Mouse (Mus musculus) lung, embryonic 14.5 days (tissue): ENCODE results near the gene Bcat2. TPM values are rescaled to one million over a fixed set of nuclear protein-coding genes. Genes with fewer than 3 reads are reported as not detected.
A peak's percentile ranks its signal among the peaks of the same experiment; 100 is the strongest.

Experiments used
- ATAC-seq: fragments of 200-750 bp; cut with Nextera tagmentation; 2 replicates; pipeline ENCODE4 v1.8.0; 2017; ENCODE audit warnings: mild to moderate bottlenecking, moderate TSS enrichment, moderate library complexity; ENCODE audit not compliant: insufficient read depth
- DNase-seq: peaks from one replicate; pipeline ENCODE4 v3.0.0-alpha.2; 2015
- H3K27ac ChIP-seq: fragments of 300-500 bp; sonication (generic); 2 replicates; pipeline ENCODE4 v1.5.1; 2014; ENCODE audit warnings: low read depth, mild to moderate bottlenecking, moderate library complexity
- H3K27me3 ChIP-seq: fragments of 300-500 bp; sonication (generic); 2 replicates; pipeline ENCODE4 v1.6.1; 2014; ENCODE audit warnings: low read length, control low read depth; ENCODE audit not compliant: insufficient read depth
- H3K36me3 ChIP-seq: fragments of 300-500 bp; sonication (generic); 2 replicates; pipeline ENCODE4 v1.6.1; 2014; ENCODE audit warnings: control low read depth; ENCODE audit not compliant: insufficient read depth
- H3K4me1 ChIP-seq: fragments of 300-500 bp; sonication (generic); 2 replicates; pipeline ENCODE4 v1.6.1; 2014; ENCODE audit warnings: antibody characterized with exemption, control low read depth; ENCODE audit not compliant: insufficient read depth
- H3K4me2 ChIP-seq: fragments of 300-500 bp; sonication (generic); 2 replicates; pipeline ENCODE4 v1.6.1; 2014; ENCODE audit warnings: mild to moderate bottlenecking
- H3K4me3 ChIP-seq: fragments of 300-500 bp; sonication (generic); 2 replicates; pipeline ENCODE4 v1.5.1; 2014; ENCODE audit warnings: low read depth, low read length
- H3K9ac ChIP-seq: fragments of 300-500 bp; sonication (generic); 2 replicates; pipeline ENCODE4 v1.6.1; 2014
- H3K9me3 ChIP-seq: fragments of 300-500 bp; sonication (generic); 2 replicates; pipeline ENCODE4 v1.6.1; 2016; ENCODE audit warnings: low read depth, low read length, control low read depth
- CTCF ChIP-seq: IDR thresholded peaks from 2 replicates; pipeline ENCODE4 v1.5.1; 2016; ENCODE audit warnings: antibody characterized with exemption, low read depth
- WGBS: fragments of 180-500 bp; shearing (Covaris S2); extraction: QIAGEN DNeasy Blood & Tissue Kit; methylation state at CpG from one replicate; pipeline ENCODE4 v1.1.7; 2014; 5-methylcytosine and 5-hydroxymethylcytosine counted together
- polyA plus RNA-seq: library from polyadenylated mRNA; unstranded; fragments of >200 nt; fragmentation: Nextera tagmentation; extraction: Ambion mirVana; gene quantifications from 2 replicates; pipeline ENCODE4 v1.2.1, GENCODE M21; 2014

The Bcat2 gene
- polyA plus RNA-seq, 1 experiment from 2014 or later, result 53.4 TPM

DNA sequence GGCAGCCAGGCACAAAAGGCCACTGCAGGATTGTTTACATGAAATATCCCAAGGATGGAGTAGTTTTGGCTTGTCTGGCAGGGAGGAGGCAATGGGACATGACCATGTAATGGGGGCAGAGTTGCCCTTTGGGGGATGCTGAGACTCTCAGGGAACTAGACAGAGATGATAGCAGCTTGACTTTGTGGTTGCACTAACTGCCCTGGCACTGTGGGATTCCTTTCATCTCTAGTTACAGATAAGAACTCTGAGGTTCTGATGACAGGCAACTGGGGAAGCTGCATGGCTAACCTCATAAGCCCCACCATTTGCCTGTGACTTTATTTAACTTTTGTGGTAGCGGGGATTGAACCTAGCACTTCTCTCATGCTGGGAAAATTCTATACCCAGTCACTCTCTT lies 26.2 kb downstream of the Bcat2 start:
- no peak overlapping the region for H3K4me2 ChIP-seq
- no peak overlapping the region for H3K27ac ChIP-seq
- TF ChIP-seq CTCF, result no peak
- H3K9ac ChIP-seq, result no peak overlapping the region
- no peak overlapping the region for H3K4me3 ChIP-seq
- H3K27me3 ChIP-seq, result no peaks in the 10 kb centered on the region
- DNase-seq (no peak), ATAC-seq (no peak)
- H3K9me3 ChIP-seq, result no peaks in the 10 kb centered on the region
- H3K4me1 ChIP-seq, result no peaks in the 10 kb centered on the region
- WGBS, result 53% methylated on average over 1 of the region's 1 CpGs
- no peaks in the 10 kb centered on the region for H3K36me3 ChIP-seq

DNA sequence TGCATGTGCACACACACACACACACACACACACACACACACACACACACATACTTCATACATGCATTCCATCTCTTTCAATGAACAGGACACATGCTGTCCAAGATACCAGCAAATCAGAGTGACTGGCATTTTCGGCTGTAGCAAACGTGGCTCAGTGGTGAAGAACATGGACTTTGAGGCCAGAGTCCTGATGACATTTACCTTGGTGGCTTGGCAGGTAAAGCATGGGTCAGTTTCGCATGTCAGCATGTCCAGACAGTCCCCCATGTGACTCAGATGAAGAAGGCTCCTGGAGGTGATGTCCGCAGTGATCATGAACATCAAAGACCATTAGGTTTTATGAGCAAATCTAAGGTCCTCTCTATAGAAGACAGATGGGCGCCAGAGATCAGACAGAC lies 27.1 kb downstream of the Bcat2 start:
- no peak overlapping the region for H3K4me2 ChIP-seq
- 83% methylated on average over 5 of the region's 5 CpGs for WGBS
- ATAC-seq (no peak), DNase-seq (no peak)
- TF ChIP-seq CTCF, result no peak
- H3K9ac ChIP-seq, result no peak overlapping the region
- H3K4me1 ChIP-seq, result no peaks in the 10 kb centered on the region
- no peak overlapping the region for H3K4me3 ChIP-seq
- no peaks in the 10 kb centered on the region for H3K9me3 ChIP-seq
- H3K27ac ChIP-seq, result no peak overlapping the region
- no peaks in the 10 kb centered on the region for H3K27me3 ChIP-seq
- no peaks in the 10 kb centered on the region for H3K36me3 ChIP-seq

DNA sequence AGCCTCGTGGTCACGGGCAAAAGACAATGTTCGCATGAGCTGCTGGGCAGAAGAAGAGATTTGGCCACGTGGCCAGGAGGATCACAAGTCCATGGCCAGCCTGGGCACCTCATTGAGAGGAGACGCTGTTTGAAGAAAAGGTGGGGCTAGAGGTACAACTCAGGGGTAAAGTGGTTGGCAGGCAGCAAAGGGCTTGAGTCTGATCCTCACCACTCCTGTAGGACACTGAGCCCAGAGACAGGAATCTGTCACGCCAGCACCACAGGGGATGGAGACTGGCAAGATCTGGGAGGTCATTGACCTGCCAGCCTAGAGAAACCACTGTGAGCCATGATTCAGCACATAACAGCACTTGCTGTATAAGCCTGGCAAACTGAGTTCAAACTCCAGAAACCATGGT lies 27.6 kb downstream of the Bcat2 start:
- no peaks in the 10 kb centered on the region for H3K9me3 ChIP-seq
- ATAC-seq (no peak), DNase-seq (no peak)
- H3K4me2 ChIP-seq, result no peak overlapping the region
- no peak overlapping the region for H3K4me3 ChIP-seq
- no peak for TF ChIP-seq CTCF
- H3K36me3 ChIP-seq, result no peaks in the 10 kb centered on the region
- no peak overlapping the region for H3K9ac ChIP-seq
- no peak overlapping the region for H3K27ac ChIP-seq
- WGBS, result 87% methylated on average over 6 of the region's 6 CpGs
- no peaks in the 10 kb centered on the region for H3K4me1 ChIP-seq
- H3K27me3 ChIP-seq, result no peaks in the 10 kb centered on the region

DNA sequence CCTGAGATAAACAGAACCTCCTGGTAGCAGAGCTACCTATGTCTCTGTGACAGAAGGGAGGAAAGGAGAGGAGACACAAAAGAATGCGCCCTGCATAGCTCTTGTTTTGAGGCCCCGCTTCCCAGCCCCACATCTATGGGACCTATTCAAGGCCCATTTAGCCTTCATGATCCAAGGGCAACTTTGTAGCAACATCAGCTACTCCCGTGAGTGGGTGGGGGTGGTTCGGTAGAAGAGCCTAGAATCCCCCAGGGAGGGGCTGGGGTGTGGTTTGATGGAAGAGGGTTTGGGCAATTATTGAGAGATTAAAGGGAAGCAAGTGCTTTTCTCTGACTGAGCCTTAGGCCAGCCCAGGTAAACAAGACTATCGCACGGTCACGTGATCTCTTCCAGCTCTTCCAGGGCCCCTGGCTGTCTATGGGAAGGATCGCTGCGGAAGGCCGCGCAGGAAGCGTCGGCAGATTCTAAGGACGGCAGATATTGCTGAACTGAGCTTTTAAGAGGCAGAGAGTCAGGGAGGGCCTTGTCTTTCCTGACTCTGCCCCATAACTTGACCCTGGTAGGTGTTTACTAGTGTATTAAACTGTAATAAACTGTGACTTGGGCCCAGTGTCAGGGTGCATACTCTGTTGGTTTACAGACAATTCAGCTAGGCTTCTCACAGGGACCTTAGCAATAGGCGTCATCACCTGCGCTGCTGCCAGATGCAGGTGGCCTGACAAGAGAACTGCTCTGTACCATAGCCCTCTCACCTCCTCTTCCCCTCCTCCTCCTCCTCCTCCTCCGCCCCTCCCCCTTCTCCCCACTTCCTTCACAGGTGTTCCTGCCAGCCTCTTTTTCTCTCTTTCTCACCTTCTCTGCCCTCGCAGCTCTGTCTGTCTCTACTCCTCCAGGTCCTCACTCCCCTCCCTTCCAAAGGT lies 29.3 kb downstream of the Bcat2 start:
- no peak overlapping the region for H3K9ac ChIP-seq
- DNase-seq (peak; percentile 21), ATAC-seq (no peak)
- no peak overlapping the region for H3K27ac ChIP-seq
- H3K9me3 ChIP-seq, result no peaks in the 10 kb centered on the region
- H3K27me3 ChIP-seq, result no peaks in the 10 kb centered on the region
- H3K36me3 ChIP-seq, result no peaks in the 10 kb centered on the region
- TF ChIP-seq CTCF, result no peak
- H3K4me3 ChIP-seq, result no peak overlapping the region
- H3K4me1 ChIP-seq, result no peaks in the 10 kb centered on the region
- H3K4me2 ChIP-seq, result no peak overlapping the region
- 34% methylated on average over 18 of the region's 18 CpGs for WGBS

DNA sequence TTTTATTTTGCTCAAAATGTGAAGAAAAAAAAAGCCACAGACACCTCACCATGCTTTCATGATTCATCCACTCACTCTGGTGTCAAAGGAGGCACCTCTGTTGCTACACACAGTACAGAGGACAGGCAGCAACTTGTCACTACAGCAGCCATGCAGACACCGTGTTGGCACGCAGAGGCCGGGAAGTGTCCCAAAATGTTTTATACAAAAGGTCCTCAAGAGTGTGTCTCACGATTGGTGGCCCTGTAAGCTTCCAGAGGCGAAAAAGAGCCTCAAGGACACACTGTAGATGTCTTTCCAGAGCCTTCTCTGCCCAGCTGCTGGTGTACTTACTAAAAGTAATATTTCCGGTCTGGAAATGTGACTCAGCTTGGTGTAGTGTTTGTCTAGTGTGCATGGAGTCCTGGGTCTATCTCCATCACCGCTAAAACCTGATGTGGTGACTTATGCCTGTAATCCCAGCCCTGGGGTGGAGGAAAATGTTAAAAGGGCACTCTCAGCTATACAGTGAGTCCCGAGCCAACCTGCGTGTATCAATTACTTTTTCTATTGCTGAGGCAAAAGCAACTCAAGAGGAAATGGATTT lies 35.8 kb downstream of the Bcat2 start:
- no peak overlapping the region for H3K4me2 ChIP-seq
- TF ChIP-seq CTCF, result no peak
- no peaks in the 10 kb centered on the region for H3K36me3 ChIP-seq
- H3K27me3 ChIP-seq, result no peaks in the 10 kb centered on the region
- no peaks in the 10 kb centered on the region for H3K9me3 ChIP-seq
- no peak overlapping the region for H3K9ac ChIP-seq
- H3K27ac ChIP-seq, result no peak overlapping the region
- 64% methylated on average over 9 of the region's 9 CpGs for WGBS
- H3K4me3 ChIP-seq, result no peak overlapping the region
- H3K4me1 ChIP-seq, result no peaks in the 10 kb centered on the region
- ATAC-seq (no peak), DNase-seq (no peak)

DNA sequence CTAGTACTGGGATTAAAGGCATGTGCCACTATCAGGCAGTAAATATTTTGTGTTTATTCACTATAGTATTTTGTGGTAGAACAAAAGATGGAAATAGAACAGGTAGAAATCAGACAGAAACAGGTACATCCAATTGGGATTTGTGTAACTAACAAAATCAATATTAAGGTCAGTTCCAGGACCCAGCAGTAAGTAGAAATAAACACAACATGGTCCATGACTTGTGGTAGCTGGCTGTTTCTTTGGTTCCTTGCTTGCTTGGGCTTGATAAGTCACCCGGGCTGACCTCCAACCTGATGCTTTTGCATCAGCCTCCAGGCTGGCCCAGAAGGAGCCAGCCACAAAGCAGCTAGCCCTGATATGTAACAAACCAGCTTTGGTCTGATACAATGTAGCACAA lies 39.6 kb downstream of the Bcat2 start:
- Histone ChIP-seq H3K36me3 (no peaks in the 10 kb centered on the region), H3K27me3 (no peaks in the 10 kb centered on the region), H3K4me1 (no peaks in the 10 kb centered on the region), H3K9me3 (no peaks in the 10 kb centered on the region), H3K4me2 (no peak overlapping the region), H3K4me3 (no peak overlapping the region), H3K9ac (no peak overlapping the region), H3K27ac (no peak overlapping the region)
- DNase-seq (no peak), ATAC-seq (no peak)
- WGBS, result 54% methylated on average over 1 of the region's 1 CpGs
- TF ChIP-seq CTCF, result no peak

DNA sequence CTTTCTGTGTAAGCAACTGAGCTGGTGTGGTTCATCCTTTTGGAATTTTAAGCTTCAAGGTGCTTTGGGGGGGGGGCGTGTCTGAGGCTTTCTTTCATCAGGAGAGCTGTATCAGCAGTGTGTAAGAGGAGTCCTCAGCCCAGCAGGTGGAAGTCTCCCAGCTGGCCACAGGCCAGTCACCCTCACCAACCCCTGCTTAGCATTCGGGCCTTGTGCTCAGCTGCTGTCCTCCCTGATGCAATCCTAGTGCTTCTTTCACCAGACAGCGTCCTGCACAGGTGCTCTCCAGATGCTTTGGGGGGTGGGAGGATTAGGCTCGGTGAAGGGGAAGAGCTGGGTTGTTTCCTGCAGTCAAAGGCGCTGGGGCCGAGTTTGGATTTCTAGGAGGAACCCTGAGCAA lies 46.3 kb downstream of the Bcat2 start:
- no peak overlapping the region for H3K27ac ChIP-seq
- ATAC-seq (peak; percentile 48; the same call in 1 of the 2 replicates), DNase-seq (no peak)
- no peak for TF ChIP-seq CTCF
- H3K4me2 ChIP-seq, result no peak overlapping the region
- H3K36me3 ChIP-seq, result no peaks in the 10 kb centered on the region
- no peaks in the 10 kb centered on the region for H3K9me3 ChIP-seq
- H3K4me3 ChIP-seq, result no peak overlapping the region
- no peaks in the 10 kb centered on the region for H3K4me1 ChIP-seq
- 18% methylated on average over 6 of the region's 6 CpGs for WGBS
- no peak overlapping the region for H3K9ac ChIP-seq
- H3K27me3 ChIP-seq, result peaks cover 25% of the 10 kb centered on the region
